Mouse (Mus musculus) spleen, postnatal 10 days (tissue): ENCODE measurements around the gene Dsn1.

ENCODE experiments used
- DNase-seq, 2 experiments: peaks; one replicate each; pipeline ENCODE4 v3.0.0; 2021 to 2022; ENCODE audit warnings: low spot score in 2 of 2

The Dsn1 gene

DNA sequence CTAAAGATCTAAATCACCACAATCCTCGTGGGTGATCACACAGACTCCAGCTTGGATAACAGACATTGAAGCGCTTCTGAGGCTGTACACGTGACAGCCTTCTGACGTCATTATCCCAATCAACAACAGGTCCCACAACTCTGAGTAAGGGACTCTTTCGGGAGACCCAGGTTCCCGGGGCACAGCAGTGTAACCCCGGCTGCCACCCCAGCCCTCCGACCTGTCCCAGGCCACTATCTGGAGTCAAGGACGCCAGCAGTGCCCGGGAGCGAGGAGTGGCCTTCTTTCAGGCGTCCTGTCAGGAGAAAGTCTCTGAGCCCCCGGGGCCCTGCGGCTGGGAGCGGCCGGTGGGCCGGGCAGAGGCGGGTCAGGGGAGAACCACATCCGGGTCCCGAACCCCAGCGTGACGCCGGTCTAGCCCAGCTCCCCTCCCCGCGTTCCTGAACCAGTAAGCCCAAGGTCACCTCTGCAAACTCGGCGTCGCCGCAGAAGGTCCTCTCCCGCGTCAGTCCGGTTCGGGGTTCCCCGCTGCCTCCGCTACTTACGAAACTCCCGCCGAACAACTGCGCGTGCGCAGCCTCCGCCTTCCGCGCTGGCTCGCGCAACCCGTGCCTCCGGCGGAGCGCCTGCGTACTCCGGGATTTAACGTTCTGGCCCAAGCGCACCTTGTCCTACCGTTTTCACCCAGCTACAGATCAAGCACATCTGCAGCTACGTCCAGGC lies at the start of gene Dsn1:
Gene Dsn1, minus strand, starts transcription at position 644 of the 723 bp plus-strand sequence.
- DNase-seq: peak; percentile 91 to 95

DNA sequence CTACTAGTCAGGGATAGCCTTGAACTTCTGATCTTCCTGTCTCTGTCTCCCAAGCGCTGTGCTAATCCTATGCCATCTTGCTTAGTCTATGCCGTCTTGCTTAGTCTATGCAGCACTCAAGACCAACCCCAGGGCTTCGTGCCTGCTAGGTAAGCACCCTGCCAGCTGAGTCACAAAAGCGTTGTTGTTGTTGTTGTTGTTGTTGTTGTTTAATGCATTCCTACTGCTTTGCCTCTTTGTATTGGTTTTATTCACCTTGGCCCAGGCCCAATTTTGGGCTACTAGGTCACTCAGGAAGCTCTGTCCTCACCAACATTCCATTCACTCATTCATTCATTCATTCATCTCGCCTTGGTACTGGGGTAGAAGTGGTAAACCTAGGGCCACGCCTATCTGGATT lies 48.8 kb upstream of the Dsn1 start:
- no peak for DNase-seq

DNA sequence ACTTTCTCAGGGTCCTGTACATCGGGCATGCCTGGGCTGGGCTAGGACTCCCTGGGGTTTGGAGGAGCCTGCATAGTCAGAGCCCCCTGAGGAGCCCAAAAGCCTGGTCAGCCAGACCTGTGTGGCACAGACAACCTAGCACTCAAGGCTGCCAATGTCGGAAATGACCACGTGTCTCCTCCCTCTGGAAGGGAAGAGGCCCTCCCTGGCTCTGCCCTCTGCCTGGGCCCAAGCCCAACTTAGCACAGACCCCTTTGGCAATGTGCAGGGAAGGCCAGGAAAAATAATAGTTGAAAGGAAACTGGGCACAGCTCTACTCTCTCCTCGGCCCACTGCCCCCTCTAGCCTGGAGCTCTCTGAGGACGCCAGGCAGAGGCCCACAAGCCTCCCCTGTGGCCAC lies 47.9 kb upstream of the Dsn1 start:
- no peak for DNase-seq

DNA sequence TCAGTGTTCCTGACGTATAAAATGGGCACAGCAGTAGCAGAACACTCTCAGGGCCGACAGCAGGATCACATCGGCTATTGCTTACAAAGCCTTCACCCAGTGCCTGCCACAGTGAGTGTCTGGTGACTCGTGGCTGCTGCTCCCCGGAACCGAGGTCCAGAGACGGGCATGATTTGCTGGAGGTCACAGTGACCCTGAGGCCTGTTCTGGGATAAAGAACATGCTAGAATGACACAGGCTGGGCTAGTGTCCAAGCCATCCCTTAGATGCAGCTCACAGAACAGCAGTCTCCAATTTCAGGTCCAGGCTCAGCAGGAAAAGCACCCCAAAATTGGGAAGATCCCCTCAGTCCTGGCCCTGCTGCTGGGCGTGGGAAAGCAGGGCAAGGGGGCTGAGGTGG lies 47.3 kb upstream of the Dsn1 start:
- no peak for DNase-seq

DNA sequence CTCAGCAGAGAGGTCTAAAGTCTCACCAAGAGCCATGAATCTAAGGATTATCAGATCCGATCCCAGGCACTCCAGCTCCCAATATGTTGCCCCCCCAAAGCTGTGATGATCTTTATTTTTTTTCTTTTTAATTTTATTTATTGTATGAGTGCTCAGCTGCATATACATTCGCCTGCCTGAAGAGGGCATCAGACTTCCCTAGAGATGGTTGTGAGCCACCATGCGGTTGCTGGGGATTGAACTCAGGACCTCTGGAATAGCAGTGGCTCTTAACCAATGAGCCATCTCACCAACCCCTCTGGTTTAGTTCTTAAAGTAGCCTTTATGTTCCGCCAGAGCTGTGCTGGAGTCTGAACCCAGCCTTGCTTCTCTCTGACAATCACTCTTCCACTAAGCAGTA lies 46.8 kb upstream of the Dsn1 start:
- no peak for DNase-seq

DNA sequence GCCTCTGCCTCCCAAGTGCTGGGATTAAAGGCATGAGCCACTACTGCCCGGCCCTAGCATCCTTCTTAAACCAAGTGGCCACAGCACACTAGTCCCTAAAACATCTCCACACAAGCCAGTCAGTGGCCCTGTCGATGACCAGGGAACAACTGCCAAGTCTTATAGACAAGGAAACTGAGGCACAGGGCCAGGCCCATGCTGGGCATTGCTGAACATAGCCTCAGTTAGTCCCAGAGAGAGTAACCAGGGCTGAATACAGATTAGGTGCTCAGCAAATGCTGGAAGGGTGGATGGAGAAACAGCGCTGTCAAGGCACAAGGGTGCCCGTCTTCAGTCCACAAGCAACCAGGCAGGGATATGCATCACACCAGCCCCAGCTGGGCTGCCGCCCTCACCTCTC lies 46.2 kb upstream of the Dsn1 start:
- DNase-seq: no peak

DNA sequence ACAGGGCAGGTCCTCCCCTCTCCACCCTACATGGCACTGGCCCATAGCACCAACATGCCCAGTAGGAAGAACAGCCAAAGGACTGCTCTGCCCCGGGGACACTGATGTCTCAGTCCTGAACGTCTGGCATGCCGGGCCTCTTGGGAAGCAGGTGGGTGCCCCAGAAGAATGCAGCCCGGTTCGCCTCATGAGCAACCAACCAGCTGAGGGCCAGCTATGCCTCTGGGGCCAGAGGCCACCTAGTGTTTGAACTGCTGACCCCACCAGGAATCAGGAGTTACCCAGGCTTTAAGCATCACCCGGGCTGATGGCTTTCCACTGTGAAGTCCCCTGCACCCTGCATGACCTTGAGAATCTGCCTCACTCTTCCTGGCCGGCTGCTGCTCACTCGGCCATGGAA lies 45.5 kb upstream of the Dsn1 start:
- DNase-seq: no peak

DNA sequence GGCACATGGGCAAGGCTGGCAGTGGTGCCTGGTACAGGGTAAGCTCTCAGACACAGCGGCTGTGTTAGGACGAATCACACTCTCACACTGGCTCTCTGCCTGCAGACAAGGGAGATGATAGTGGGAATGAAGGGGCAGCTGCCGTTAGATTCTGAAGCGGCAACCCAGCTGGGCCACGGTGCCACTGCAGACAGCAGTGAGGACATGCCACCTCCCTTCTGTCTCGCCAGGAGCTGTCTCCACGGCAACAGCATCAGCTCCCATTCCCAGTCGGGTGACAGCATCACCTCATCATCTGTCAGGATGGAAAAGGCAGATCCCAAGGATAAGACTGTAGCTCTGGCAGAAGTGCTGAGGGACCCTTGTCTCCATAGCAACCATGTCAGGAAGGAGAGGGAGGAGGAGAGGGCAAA lies 42.9 kb upstream of the Dsn1 start:
- no peak for DNase-seq

DNA sequence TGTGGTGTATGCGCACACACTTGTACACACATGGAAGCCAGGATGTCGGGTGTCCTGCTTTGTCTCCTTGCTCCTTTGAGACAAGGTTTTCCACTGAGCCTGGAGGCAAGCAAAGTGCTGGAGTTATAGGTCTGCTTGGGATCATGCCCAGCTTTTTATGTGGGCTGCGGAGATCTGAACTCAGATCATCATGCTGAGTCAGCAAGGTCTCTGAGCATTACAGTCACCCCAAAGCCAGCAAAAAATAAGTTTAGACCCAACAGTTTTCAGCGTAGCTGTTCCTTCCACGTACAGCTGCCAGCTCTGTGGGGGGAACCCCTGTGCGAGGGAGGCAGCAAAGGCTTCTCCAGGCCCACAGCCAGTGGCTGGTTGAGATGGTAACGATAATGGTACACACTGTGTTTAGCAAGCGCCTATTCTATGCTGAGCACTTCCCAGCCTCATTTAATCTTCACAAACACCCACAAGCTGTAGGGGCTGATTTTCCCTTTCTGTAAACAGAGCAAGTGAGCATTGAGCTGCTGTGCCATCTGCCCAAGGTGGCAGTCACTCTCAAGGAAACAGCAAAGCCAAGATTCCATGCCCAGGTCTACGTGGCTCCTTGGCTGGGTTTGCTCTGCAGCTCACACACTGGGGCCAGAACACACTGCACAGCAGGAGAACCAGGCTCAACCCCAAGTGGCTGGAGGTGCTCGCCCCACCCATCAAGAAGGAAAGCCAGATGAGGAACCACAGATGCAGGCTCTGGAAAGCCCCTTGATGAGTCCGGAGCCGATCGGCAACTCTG lies 41.6 kb upstream of the Dsn1 start:
- DNase-seq: no peak

DNA sequence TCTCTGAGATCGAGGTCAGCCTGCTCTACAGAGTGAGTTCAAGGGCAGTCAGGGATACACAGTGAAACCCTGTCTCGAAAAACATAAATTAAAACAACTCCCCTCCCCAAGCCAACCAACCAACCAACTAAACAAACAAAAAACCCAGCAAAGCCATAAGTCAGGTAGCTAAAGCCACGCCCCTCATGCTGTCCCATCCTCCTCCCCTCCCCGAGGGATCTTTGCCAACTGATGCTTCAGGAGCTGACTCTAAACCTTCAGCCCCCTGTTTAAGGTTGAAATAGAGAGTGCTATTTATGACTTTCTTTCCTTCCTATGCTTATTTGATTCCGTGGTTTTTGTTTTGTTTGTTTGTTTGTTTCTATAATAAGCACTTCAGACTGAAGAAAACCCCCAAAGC lies 40.0 kb upstream of the Dsn1 start:
- no peak for DNase-seq

DNA sequence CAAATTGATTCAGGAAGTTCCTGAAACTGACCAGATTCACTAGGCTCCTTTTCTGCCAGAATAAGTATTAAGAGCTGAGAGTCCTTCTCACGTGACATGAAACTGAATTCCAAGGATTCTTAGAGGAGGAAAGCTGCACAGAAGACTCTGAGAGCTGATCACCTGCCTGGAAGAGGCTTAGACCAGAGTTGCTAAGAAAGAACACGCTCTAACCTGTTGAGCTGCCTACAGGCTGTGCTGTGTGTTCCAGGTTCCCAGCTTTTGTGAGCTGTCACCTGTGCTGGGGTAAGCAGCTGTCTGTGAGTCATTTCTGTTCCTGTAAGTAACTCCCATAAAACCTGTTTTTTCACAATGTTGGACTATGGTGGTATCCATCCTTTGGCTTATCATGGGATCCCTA lies 39.0 kb upstream of the Dsn1 start:
- no peak for DNase-seq

DNA sequence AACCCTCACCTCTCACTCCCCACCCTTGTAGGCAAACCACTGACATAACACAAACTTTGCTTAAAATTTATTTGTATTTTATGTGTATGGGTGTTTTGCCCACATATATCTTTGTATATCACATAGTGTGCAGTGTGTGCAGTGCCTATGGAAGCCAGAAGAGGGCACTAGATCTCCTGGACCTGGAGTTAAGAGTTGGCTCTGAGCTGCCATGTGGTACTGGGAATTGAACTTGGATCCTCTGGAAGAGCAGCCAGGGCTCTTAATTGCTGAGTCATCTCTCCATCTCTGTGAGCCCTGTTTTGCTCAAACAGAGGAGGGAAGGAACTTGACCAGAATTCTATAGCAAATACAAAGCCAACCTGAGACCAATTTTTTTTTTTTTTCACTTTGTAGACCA lies 37.0 kb upstream of the Dsn1 start:
- no peak for DNase-seq

DNA sequence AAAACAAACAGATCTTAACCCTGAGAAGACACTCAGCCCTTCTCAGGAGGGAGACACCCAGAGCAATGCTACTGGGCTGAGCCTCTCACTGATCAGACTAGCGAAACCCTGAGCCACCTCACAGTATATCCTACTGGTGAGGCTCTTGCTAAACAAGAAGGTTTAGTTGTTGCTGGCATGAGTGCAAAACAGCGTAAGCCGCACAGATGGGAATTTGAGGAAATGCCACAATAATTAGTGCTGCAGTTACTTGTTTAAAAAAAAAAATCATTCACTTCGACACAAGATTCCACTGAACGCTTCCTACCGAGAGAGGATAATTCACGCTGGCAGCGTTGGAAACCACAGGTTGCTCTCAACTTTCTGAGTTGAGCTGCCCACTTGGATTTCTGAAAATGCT lies 36.6 kb upstream of the Dsn1 start:
- DNase-seq: no peak

DNA sequence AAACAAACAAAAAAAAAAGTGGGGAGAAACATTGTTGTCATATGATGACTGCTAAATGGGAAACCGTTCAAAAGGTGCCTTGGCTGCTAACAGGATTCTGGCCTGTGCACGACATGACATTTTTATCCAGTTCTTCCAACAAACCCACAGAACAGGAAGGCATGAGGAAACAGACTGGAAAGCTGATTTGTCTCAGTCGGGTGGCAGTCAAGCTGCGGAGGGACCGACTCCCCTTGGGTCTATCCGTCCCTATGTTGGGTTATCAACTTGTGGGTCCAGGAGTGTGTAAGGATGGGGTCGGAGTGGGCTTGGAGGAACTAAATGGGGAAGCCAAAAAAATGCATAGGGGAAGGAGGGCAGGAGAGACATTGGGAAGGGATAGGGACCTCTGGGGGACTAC lies 34.5 kb upstream of the Dsn1 start:
- DNase-seq: no peak

DNA sequence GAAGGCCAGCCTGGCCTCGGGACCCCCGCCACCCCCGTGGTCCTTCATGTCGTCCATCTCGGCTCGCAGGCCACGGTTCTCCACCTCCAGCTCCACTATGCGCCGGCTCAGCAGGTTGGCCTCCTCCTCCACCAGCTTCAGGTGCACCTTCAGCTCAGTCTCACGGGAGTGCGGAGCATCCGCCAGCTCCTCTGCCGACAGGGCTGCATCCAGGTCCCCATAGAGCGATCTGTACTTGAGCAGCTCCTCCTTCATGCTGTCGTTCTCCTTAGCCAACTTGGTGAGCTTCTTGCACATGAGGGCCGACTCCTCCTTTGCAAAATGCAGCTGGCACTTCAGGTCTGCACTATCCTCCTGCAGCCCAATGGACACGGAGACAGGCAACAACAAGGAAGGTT lies 33.7 kb upstream of the Dsn1 start:
- DNase-seq: no peak

DNA sequence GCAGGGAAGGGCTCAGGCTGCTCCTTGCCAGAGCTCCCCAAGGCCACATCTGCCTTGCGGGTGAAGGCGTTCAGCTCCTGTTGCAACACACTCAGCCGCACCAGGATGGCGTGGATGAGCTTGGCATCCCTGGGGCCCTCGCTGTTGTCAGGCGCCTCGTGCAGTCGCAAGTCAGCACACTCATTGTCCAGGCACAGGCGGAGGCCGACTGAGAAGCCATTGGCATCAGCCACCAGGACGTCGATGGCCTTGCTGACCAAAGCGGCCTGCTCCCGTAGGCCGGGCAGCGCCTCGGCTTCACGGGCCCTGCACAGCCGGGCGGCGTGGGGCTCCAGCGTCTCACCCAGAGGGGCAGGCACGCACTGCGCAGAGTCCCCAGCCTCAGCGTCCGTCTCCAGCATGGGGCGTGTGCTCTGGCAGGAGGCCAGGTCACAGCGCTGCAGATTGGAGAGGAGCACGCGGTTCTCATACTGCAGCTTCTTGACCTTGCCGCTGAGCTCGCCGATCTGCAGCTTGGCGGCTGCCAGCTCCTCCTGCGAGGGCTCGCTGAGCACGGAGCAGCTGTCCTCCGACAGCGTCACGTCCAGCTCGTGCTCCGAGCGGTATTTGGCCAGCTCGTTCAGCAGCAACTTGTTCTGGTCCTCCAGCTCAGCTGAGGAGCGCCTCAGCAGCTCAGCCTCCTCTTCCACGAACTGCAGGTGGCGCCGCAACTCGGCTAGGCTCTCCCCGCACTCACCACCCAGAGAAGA lies 33.1 kb upstream of the Dsn1 start:
- no peak for DNase-seq

DNA sequence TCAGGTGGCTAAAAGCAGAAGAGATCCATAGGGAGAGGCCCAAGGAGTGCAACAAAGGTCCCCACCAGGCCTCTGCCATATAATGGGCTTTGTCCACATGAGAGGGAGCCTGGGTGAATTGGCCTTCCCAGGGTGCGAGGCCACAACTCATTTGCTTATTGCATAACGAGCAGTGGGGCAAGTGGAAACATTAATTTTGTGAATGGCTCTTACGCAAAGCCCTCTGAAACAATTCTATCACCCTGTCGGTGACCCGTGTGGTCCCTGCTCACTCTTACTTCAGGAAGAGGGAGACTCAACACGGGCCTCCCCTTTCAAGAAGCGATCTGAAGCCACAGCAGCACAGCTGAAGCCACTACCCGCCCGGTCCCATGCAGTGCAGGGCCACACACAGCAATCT lies 30.3 kb upstream of the Dsn1 start:
- DNase-seq: no peak

DNA sequence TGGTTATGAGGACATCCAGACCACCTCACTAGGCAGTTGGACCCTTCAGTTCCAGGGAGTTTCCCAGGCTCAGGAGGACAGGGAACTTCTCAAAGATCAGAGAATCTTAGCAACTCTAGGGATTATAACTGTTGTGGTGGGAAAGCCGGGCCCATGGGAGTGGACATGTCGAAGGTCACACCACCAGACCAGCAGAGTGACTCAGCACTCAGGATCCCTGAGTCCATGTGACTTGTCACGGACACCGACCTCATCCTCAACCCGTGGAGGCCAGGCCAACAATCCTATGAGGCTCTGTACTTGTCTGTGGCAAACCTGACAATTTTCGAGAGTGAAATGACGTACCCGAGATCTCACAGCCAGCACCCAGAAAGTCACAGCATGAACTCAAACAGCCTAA lies 29.4 kb upstream of the Dsn1 start:
- DNase-seq: no peak

DNA sequence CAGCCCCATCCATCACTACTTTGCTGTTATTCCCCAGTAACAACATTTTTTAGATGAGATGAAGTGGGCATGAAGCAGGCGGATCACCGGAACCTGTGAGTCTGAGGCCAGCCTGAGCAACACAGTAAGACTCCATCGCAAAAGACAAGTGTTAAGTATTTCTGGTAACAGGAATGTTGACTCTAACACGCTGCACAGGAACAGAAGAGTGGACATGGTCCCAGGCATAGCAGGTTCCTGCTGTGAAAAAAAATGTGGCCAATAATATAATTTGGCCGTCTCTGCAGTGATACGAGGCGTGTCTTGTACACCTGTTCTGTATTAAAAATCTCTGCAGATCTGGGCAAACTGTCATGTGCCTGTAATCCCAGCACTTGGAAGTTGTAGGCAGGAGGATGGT lies 28.4 kb upstream of the Dsn1 start:
- no peak for DNase-seq

DNA sequence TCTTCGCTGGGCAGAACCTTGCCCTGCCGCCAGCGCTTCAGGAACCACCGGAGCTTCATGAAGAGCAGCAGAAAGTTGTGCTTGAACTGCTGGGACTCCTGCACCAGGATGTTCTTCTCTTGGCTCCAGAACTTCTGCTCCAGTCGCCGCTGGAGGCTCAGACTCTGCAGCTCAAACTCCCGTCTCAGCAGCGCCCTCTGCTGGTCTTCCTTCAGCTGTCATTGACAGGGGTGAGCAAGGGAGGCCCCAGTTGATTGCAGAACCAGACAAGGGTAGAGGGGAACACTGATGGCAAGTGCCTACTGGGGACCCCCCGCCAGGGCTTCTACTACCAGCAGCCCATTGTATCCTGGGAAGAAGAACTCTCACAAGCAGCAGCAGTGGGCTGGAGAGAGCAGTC lies 23.9 kb upstream of the Dsn1 start:
- peak; percentile 83 to 93 for DNase-seq

DNA sequence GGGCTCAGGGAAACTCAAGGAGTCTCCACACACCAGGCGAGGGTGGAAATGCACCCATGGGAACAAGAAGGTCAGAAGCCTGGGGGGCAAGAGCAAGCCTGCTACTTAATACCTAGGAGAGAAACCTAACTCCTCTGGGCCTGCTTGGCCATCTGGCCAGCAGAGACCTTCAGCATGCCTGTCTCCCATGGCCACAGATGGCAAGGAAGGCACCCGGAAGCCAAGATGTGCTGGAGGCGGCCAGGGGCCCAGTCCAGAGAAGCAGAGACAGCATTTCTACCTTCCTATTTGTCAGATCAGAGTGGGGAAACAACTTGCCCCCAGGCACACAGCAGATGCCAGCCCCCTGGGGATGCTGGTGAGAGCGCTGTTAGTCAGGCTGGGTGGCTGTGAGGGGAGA lies 21.3 kb upstream of the Dsn1 start:
- no peak for DNase-seq

DNA sequence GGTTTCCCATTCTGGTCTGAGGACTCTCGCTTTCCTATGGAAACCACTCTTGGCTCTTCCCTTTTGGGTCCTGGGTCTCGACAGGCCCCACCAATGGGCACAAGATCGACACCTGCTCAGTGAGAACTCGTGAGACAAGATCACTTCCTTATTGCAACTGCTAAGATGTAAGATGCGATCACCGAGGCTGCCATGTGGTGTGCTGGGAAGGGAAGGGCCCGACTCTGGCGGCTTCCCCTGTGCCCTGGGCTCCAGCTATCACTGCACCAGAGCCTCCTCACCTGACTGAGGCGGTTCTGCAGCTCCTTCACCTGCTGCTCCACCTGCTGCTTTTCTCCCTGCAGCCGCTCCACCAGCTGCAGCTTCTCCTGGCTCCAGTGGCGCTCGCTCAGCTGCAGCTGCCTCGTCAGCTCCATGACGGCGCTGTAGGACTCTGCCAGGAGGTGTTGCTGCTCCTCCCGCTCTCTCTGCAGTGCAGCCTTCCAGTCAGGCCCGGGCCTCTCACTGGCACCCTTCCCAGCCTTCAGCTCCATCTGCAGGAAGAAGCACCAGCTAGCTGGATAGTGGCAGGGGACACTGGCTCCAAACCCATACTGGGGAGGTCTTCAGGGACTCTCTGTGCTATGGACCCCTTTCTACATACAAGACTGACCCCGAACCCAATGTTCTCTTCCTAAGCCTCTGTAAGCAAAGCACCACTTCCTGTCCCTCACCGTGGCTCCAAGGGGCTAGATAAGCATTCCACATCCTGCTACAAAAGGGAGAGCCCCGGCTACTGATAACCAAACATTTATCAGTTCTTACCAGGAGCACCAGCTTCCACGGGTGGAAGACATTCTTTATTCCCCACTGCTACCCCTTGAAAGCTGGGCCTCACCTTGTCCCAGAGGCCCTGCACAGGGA lies 20.4 kb upstream of the Dsn1 start:
- peak; percentile 36 to 51 for DNase-seq
